Mouse (Mus musculus) liver, adult 2 months (tissue): ENCODE results near the gene Nkiras2. TPM values are rescaled to one million over a fixed set of nuclear protein-coding genes. Genes with fewer than 3 reads are reported as not detected.

Experiments
- DNase-seq: peaks from one replicate; pipeline ENCODE4 v3.0.0-alpha.2; 2011; ENCODE audit warnings: low read depth, low spot score; ENCODE audit errors: extremely low read depth
- H3K27ac ChIP-seq: fragments of 200-500 bp; replicated peaks from 2 replicates; pipeline ENCODE4 v1.5.1; 2012; ENCODE audit warnings: low read depth, mild to moderate bottlenecking, control low read depth, inconsistent platforms, low read length; ENCODE audit not compliant: insufficient read depth
- H3K27me3 ChIP-seq: fragments of 200-500 bp; 2 replicates; pipeline ENCODE4 v1.6.1; 2012; ENCODE audit warnings: mild to moderate bottlenecking, moderate library complexity, low read length, inconsistent platforms; ENCODE audit not compliant: control insufficient read depth, insufficient read depth
- H3K36me3 ChIP-seq: fragments of 200-500 bp; 2 replicates; pipeline ENCODE4 v1.6.1; 2012; ENCODE audit warnings: low read length, inconsistent platforms; ENCODE audit not compliant: control insufficient read depth, insufficient read depth
- H3K4me1 ChIP-seq: fragments of 200-500 bp; 2 replicates; pipeline ENCODE4 v1.6.1; 2011; ENCODE audit warnings: low read length; ENCODE audit not compliant: control insufficient read depth, insufficient read depth
- H3K4me3 ChIP-seq: fragments of 200-500 bp; 2 replicates; pipeline ENCODE4 v1.5.1; 2011; ENCODE audit warnings: low read depth, mild to moderate bottlenecking, control low read depth, low read length, moderate library complexity; ENCODE audit not compliant: insufficient read depth
- H3K79me2 ChIP-seq: fragments of 200-500 bp; 2 replicates; pipeline ENCODE4 v1.6.1; 2012; ENCODE audit warnings: inconsistent platforms, mild to moderate bottlenecking, low read length, moderate library complexity; ENCODE audit not compliant: control insufficient read depth, insufficient read depth
- H3K9ac ChIP-seq: fragments of 200-500 bp; 2 replicates; pipeline ENCODE4 v1.6.1; 2012; ENCODE audit warnings: low read depth, mild to moderate bottlenecking, control low read depth, inconsistent platforms, low read length
- CTCF ChIP-seq: fragments of 200-500 bp; IDR thresholded peaks from 2 replicates; pipeline ENCODE4 v1.5.1; 2011; ENCODE audit warnings: low read depth, low read length, control low read depth
- POLR2A ChIP-seq: fragments of 200-500 bp; IDR thresholded peaks from 2 replicates; pipeline ENCODE4 v1.6.1; 2011; ENCODE audit warnings: low read length, control low read depth; ENCODE audit not compliant: insufficient read depth; ENCODE audit errors: extremely low read depth
- WGBS: fragments of 180-500 bp; shearing (Covaris S2); methylation state at CpG from one replicate; pipeline ENCODE4 v1.1.7; 2018; 5-methylcytosine and 5-hydroxymethylcytosine counted together
- polyA plus RNA-seq: library from polyadenylated mRNA; depleted of rRNA; stranded (reverse); fragments of >200 nt; gene quantifications from 2 replicates; pipeline ENCODE4 v1.2.3, GENCODE M21; 2012
- total RNA-seq: library from RNA; depleted of rRNA; stranded (reverse); fragments of >200 nt; gene quantifications from 2 replicates; pipeline ENCODE4 v1.2.3, GENCODE M21; 2014

Nkiras2 gene
- total and polyA plus RNA-seq, 2 experiments, result 13.7 to 32.0 TPM

DNA sequence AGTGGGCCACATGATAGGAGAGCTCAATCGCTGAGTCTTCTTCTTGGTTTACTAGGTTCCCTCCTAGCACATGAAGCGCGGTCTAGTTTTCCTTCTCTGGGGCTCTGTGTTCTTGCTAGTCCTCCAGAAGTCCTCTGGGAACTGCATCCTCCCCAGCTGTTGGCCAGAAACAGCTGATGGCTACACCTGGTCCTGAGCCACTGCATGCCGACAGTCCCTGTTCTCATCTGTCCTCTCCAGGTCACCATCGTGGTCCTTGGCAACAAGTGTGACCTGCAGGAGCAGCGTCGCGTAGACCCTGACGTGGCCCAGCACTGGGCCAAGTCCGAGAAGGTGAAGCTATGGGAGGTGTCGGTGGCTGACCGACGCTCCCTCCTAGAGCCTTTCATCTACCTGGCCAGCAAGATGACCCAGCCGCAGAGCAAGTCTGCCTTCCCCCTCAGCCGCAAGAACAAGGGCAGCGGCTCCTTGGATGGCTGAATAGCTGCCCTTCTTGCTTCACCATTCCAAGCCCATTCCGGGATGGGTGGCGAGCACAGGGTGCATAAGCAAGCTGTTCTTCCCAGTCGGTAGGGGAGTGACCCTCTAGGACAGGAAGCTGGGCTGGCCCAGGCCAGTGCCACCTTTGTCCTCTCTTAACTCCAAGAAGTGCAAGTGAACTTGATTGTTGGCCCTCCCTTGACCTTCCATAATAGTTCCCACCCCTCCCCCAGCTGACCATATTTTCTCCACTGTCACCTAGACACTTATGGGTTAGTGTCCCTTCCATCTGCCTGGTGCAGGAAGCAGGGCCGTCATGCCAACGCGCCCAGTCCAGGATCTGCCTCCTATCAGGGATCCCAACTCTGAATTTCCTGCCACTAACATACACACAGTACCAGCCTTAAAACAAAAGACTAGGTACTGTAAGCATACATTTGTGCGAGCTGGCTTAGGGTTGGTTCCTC, 7.0 kb downstream of the Nkiras2 start:
- no peaks in the 10 kb centered on the region; the same call in 1 of the 2 replicates for H3K36me3 ChIP-seq
- no peak for DNase-seq
- no peaks in the 10 kb centered on the region for H3K79me2 ChIP-seq
- no peak for TF ChIP-seq POLR2A
- TF ChIP-seq CTCF, result no peak
- H3K4me1 ChIP-seq, result peaks cover 9% of the 10 kb centered on the region; the same call in 1 of the 2 replicates
- peak overlapping the region; percentile 12; the same call in 1 of the 2 replicates for H3K27ac ChIP-seq
- no peaks in the 10 kb centered on the region for H3K27me3 ChIP-seq
- H3K4me3 ChIP-seq, result no peak overlapping the region
- WGBS, result 85% methylated on average over 23 of the region's 23 CpGs
- H3K9ac ChIP-seq, result no peak overlapping the region

DNA sequence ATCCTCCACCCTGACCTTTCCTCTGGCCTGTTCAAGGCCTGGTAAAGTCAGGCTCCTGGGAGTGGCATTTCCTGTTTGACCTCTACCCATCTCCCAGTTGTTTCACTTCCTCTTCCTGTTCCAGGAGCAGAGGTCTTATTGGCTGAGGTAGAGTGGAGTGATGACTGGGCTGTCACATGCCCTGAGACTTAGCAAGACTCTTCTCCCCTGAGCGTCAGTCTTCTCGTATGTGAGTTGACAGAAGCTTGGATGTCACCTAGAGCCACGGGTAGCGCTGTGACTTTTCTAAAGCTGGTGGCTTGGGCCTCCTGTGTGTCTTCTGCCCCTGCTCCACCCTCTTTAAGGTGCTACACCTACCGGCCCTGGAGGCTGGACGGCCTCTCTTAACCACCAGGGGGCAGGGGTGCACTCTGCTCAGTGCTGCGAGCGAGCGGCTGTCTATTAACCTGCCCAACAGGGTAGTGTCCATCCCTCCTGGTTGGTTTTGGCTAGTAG, 7.7 kb downstream of the Nkiras2 start:
- peaks cover 9% of the 10 kb centered on the region; the same call in 1 of the 2 replicates for H3K4me1 ChIP-seq
- H3K36me3 ChIP-seq, result no peaks in the 10 kb centered on the region; the same call in 1 of the 2 replicates
- peak; percentile 77 for DNase-seq
- H3K79me2 ChIP-seq, result no peaks in the 10 kb centered on the region
- H3K4me3 ChIP-seq, result no peak overlapping the region
- H3K27ac ChIP-seq, result peak overlapping the region; percentile 40; the same call in 1 of the 2 replicates
- H3K27me3 ChIP-seq, result no peaks in the 10 kb centered on the region
- H3K9ac ChIP-seq, result 0 out of 2 replicates have a peak overlapping the region, but pooled peaks have one; percentile 15
- WGBS, result 26% methylated on average over 9 of the region's 9 CpGs
- TF ChIP-seq POLR2A (no peak), CTCF (peak; percentile 90)

DNA sequence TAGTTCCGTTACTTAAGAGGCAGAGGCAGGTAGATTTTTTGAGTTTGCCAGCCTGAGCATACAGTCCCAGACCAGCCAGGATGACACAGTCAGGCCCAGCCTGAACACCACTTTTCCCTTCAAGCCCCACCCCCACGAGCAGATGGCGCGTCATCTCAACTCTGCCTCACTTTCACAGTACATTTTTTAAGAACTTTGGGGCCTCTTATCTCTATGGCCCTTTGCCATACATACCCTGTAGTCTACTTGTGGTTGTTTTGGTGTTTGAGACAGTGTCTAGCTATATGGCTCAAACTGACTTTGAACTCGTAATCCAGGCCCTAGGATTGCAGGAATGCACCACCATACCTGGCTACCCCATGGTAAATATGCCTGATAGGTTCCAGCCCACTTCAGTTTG, 9.0 kb downstream of the Nkiras2 start:
- Histone ChIP-seq H3K27ac (no peak overlapping the region), H3K4me3 (no peak overlapping the region), H3K27me3 (no peaks in the 10 kb centered on the region), H3K36me3 (no peaks in the 10 kb centered on the region; the same call in 1 of the 2 replicates), H3K9ac (no peak overlapping the region), H3K79me2 (no peaks in the 10 kb centered on the region), H3K4me1 (peaks cover 6% of the 10 kb centered on the region; the same call in 1 of the 2 replicates)
- TF ChIP-seq POLR2A (no peak), CTCF (no peak)
- no peak for DNase-seq
- WGBS, result 93% methylated on average over 5 of the region's 5 CpGs

DNA sequence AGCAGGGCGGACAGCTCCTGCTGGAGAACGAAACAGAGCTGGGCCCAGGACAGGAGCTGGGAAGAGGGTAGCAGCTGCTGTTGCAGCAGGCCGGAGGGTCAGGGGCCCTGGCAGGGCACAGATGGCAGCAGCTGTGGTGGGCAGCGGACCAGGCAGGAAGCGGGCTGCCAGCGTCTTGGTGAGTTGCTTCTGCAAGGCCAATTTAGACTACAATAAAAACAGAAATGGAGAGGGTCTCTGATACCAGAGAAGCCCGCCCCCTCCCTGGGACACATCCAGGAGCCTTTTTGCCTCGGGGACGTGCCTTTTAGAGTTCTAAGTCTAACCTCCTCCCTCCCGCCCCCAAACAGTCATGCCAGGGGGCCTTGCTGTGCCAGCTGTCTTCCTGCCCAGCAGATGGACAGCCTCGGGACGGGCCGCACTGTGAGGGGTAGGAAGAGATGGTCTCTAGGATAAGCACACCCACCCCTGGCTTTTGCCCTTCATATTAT, 9.9 kb downstream of the Nkiras2 start:
- no peak overlapping the region for H3K4me3 ChIP-seq
- H3K27me3 ChIP-seq, result no peaks in the 10 kb centered on the region
- no peak overlapping the region for H3K9ac ChIP-seq
- H3K27ac ChIP-seq, result no peak overlapping the region
- H3K79me2 ChIP-seq, result no peaks in the 10 kb centered on the region
- WGBS, result 68% methylated on average over 13 of the region's 13 CpGs
- DNase-seq, result no peak
- TF ChIP-seq POLR2A (no peak), CTCF (no peak)
- no peaks in the 10 kb centered on the region; the same call in 1 of the 2 replicates for H3K36me3 ChIP-seq
- peaks cover 6% of the 10 kb centered on the region; the same call in 1 of the 2 replicates for H3K4me1 ChIP-seq

DNA sequence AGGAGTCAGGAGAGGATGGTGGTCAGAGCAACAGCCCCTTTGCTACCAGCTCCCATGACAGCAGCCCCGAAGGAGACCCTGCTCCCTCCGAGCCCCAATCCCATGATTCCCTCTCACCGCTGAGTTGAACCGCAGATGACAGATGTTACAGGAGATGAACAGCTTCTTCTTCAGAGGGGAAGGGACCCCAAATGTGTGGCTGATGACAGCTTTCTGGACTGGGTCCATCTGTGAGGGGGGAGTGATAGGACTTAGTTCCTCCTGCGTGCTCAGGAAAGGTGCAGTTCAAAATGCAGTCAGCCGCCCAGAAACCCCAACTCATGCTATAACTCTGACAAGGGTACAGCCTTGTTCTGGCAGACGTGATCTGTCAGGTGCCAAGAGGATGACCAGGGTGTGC, 15.5 kb downstream of the Nkiras2 start:
- Histone ChIP-seq H3K27me3 (no peaks in the 10 kb centered on the region), H3K79me2 (no peaks in the 10 kb centered on the region), H3K36me3 (no peaks in the 10 kb centered on the region), H3K4me1 (no peaks in the 10 kb centered on the region), H3K9ac (no peak overlapping the region), H3K4me3 (no peak overlapping the region), H3K27ac (no peak overlapping the region)
- 72% methylated on average over 7 of the region's 7 CpGs for WGBS
- TF ChIP-seq POLR2A (no peak), CTCF (no peak)
- DNase-seq, result no peak
